Mouse (Mus musculus): ENCODE measurements around the gene Ccdc173. TPM values are rescaled to one million over a fixed set of nuclear protein-coding genes. Genes with fewer than 3 reads are reported as not detected.

Gene Ccdc173
- polyA plus RNA-seq, 1 experiment from 2014 or later: 1.4 TPM

- no peak overlapping the region for H3K27ac ChIP-seq
- no peaks in the 10 kb centered on the region for H3K9me3 ChIP-seq
- H3K9ac ChIP-seq: no peak overlapping the region
- H3K36me3 ChIP-seq: no peaks in the 10 kb centered on the region
- no peak overlapping the region for H3K4me3 ChIP-seq (replicated peaks)
- ATAC-seq: no peak
- WGBS: 70% methylated on average over 7 of the region's 7 CpGs
- no peaks in the 10 kb centered on the region for H3K27me3 ChIP-seq (replicated peaks)
- no peaks in the 10 kb centered on the region for H3K4me1 ChIP-seq (replicated peaks)
- H3K4me2 ChIP-seq (replicated peaks): no peak overlapping the region
Measured at GRCm38 (mm10) chr2:69777985-69778835, 11.2 kb downstream of the Ccdc173 start.

- no peaks in the 10 kb centered on the region for H3K36me3 ChIP-seq
- no peak overlapping the region for H3K9ac ChIP-seq
- no peaks in the 10 kb centered on the region for H3K27me3 ChIP-seq (replicated peaks)
- ATAC-seq: no peak
- H3K4me1 ChIP-seq (replicated peaks): no peaks in the 10 kb centered on the region
- H3K4me3 ChIP-seq (replicated peaks): no peak overlapping the region
- no peaks in the 10 kb centered on the region for H3K9me3 ChIP-seq
- no peak overlapping the region for H3K27ac ChIP-seq
- WGBS: 90% methylated on average over 3 of the region's 3 CpGs
- no peak overlapping the region for H3K4me2 ChIP-seq (replicated peaks)
Measured at GRCm38 (mm10) chr2:69773331-69773730, 16.0 kb downstream of the Ccdc173 start.

DNA sequence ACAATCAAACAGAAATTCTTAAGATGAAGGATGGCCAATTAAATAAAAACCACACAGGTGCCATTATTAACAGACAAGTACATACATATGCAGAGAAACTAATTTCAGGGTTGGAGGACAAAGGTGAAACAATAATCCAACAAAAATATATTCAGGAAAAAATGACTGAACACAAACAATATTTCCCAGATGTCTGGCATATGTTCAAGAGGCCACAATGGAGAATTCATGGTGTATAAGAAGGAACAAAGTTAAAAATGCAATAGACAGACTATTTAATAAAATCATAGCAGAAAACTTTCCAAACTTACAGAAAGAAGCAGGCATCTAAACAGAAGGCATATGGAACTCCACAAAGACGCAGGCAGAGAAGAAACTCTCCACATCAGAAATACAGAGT, 24.7 kb downstream of the Ccdc173 start:
- WGBS: 83% methylated on average over 1 of the region's 1 CpGs

DNA sequence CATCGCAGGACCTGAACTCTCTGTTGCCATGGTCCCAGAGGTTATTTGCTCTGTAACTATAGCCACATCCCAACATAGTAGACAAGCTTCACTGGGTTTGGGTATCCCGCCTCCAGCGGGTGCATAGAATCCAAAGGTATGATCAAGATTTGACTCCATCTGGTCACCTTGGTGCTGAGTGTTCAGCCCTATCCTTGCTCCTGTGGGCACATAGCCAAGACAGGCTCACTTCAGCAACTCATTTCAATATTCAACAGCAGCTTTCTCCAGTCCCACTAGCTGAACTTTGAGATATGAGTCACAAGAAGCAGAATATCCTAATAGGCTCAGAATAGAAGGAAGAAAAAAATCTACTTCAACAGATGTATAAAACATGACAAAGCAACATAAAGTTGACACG, 26.0 kb downstream of the Ccdc173 start:
- Histone ChIP-seq H3K36me3 (no peaks in the 10 kb centered on the region), H3K9ac (no peak overlapping the region), H3K27ac (no peak overlapping the region), H3K4me1 (replicated peaks) (no peaks in the 10 kb centered on the region), H3K27me3 (replicated peaks) (no peaks in the 10 kb centered on the region), H3K4me2 (replicated peaks) (no peak overlapping the region), H3K9me3 (no peaks in the 10 kb centered on the region), H3K4me3 (replicated peaks) (no peak overlapping the region)
- ATAC-seq: peak; percentile 56; the same call in 1 of the 2 replicates
- 92% methylated on average over 4 of the region's 4 CpGs for WGBS

More for the DNA sequence above, 24.7 kb downstream of the Ccdc173 start:
- no peaks in the 10 kb centered on the region for H3K4me1 ChIP-seq (replicated peaks)
- H3K27ac ChIP-seq: no peak overlapping the region
- H3K4me2 ChIP-seq (replicated peaks): no peak overlapping the region
- no peaks in the 10 kb centered on the region for H3K9me3 ChIP-seq
- H3K27me3 ChIP-seq (replicated peaks): no peaks in the 10 kb centered on the region
- H3K36me3 ChIP-seq: no peaks in the 10 kb centered on the region
- no peak overlapping the region for H3K9ac ChIP-seq
- no peak for ATAC-seq
- no peak overlapping the region for H3K4me3 ChIP-seq (replicated peaks)

GRCm38 (mm10) chr2:69760980-69761379, 28.4 kb downstream of the Ccdc173 start:
- H3K9me3 ChIP-seq: no peaks in the 10 kb centered on the region
- no peak overlapping the region for H3K27ac ChIP-seq
- no peaks in the 10 kb centered on the region for H3K36me3 ChIP-seq
- no peaks in the 10 kb centered on the region for H3K4me1 ChIP-seq (replicated peaks)
- no peak overlapping the region for H3K4me2 ChIP-seq (replicated peaks)
- WGBS: 85% methylated on average over 5 of the region's 5 CpGs
- H3K4me3 ChIP-seq (replicated peaks): no peak overlapping the region
- ATAC-seq: no peak
- no peak overlapping the region for H3K9ac ChIP-seq
- no peaks in the 10 kb centered on the region for H3K27me3 ChIP-seq (replicated peaks)

DNA sequence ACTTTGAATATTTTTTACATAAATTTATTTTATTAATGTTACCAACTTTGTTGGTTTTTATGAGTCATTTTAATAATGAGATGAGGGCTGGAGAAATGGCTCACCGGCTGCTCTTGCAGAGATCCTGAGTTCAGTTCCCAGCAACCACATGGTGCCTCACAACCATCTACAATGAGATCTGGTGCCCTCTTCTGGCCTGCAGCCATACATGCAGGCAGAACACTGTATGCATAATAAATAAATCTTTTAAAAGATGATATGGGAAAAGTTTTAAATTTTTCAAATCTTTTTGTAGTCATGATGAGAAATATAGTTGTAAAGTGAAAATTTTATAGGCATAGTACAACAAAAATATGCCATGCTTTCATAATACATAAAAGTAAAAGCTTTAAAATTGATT, 44.3 kb downstream of the Ccdc173 start:
- no peaks in the 10 kb centered on the region for H3K9me3 ChIP-seq
- H3K4me2 ChIP-seq (replicated peaks): no peak overlapping the region
- no peak overlapping the region for H3K9ac ChIP-seq
- WGBS: 85% methylated on average over 1 of the region's 1 CpGs
- H3K27me3 ChIP-seq (replicated peaks): no peaks in the 10 kb centered on the region
- H3K4me1 ChIP-seq (replicated peaks): no peaks in the 10 kb centered on the region
- peaks cover 14% of the 10 kb centered on the region for H3K36me3 ChIP-seq
- ATAC-seq: no peak
- no peak overlapping the region for H3K27ac ChIP-seq
- H3K4me3 ChIP-seq (replicated peaks): no peak overlapping the region

DNA sequence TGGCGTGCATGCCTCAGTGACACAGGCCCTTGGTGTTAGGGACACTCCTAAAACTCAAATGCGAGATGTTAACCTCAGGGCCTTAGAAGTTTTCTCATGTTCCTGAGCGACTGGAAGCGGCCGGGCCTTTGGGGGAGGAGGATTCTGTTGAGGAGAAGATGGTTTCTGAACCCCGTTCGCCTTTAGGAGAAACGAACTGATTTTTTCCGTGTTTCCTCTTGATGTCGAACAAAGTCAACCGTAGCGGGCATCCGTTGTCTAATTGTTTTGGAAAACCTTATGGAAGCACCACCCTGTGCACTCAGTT, 65.9 kb downstream of the Ccdc173 start:
- H3K27me3 ChIP-seq (replicated peaks): no peaks in the 10 kb centered on the region
- H3K4me2 ChIP-seq (replicated peaks): peak overlapping the region; percentile 68
- WGBS: under 1% methylated on average over 13 of the region's 13 CpGs
- peaks cover 8% of the 10 kb centered on the region; the same call in 1 of the 2 replicates for H3K4me1 ChIP-seq (replicated peaks)
- H3K27ac ChIP-seq: peak overlapping the region; percentile 90
- peak overlapping the region; percentile 99 for H3K4me3 ChIP-seq (replicated peaks)
- no peaks in the 10 kb centered on the region for H3K36me3 ChIP-seq
- no peaks in the 10 kb centered on the region for H3K9me3 ChIP-seq
- H3K9ac ChIP-seq: peak overlapping the region; percentile 97
- ATAC-seq: no peak

- Histone ChIP-seq H3K4me3 (replicated peaks) (peak overlapping the region; percentile 99), H3K27ac (peak overlapping the region; percentile 90), H3K27me3 (replicated peaks) (no peaks in the 10 kb centered on the region), H3K4me2 (replicated peaks) (peak overlapping the region; percentile 68), H3K36me3 (no peaks in the 10 kb centered on the region), H3K9ac (peak overlapping the region; percentile 97), H3K4me1 (replicated peaks) (peaks cover 8% of the 10 kb centered on the region; the same call in 1 of the 2 replicates), H3K9me3 (no peaks in the 10 kb centered on the region)
- WGBS: under 1% methylated on average over 91 of the region's 91 CpGs
- ATAC-seq: peak; percentile 96
Measured at GRCm38 (mm10) chr2:69722650-69723518, 66.5 kb downstream of the Ccdc173 start.

GRCm38 (mm10) chr2:69722273-69722649, 67.1 kb downstream of the Ccdc173 start, which contains the start of gene Ppig:
TSS of gene Ppig (plus strand) at chr2:69722545.
- peaks cover 8% of the 10 kb centered on the region; the same call in 1 of the 2 replicates for H3K4me1 ChIP-seq (replicated peaks)
- H3K4me2 ChIP-seq (replicated peaks): peak within 1 kb of the TSS; percentile 68
- peak within 1 kb of the TSS; percentile 97 for H3K9ac ChIP-seq
- no peaks in the 10 kb centered on the region for H3K9me3 ChIP-seq
- peak within 1 kb of the TSS; percentile 90 for H3K27ac ChIP-seq
- H3K4me3 ChIP-seq (replicated peaks): peak within 1 kb of the TSS; percentile 99
- peak; percentile 38 for ATAC-seq
- no peaks in the 10 kb centered on the region for H3K36me3 ChIP-seq
- H3K27me3 ChIP-seq (replicated peaks): no peaks in the 10 kb centered on the region
- 4% methylated on average over 12 of the region's 12 CpGs for WGBS

GRCm38 (mm10) chr2:69719121-69719520, 70.3 kb downstream of the Ccdc173 start:
- H3K4me3 ChIP-seq (replicated peaks): no peak overlapping the region
- H3K9ac ChIP-seq: no peak overlapping the region
- WGBS: 78% methylated on average over 1 of the region's 1 CpGs
- H3K27ac ChIP-seq: no peak overlapping the region
- no peaks in the 10 kb centered on the region for H3K27me3 ChIP-seq (replicated peaks)
- no peaks in the 10 kb centered on the region for H3K36me3 ChIP-seq
- no peak overlapping the region for H3K4me2 ChIP-seq (replicated peaks)
- ATAC-seq: no peak
- H3K9me3 ChIP-seq: no peaks in the 10 kb centered on the region
- H3K4me1 ChIP-seq (replicated peaks): peaks cover 3% of the 10 kb centered on the region; the same call in 1 of the 2 replicates

DNA sequence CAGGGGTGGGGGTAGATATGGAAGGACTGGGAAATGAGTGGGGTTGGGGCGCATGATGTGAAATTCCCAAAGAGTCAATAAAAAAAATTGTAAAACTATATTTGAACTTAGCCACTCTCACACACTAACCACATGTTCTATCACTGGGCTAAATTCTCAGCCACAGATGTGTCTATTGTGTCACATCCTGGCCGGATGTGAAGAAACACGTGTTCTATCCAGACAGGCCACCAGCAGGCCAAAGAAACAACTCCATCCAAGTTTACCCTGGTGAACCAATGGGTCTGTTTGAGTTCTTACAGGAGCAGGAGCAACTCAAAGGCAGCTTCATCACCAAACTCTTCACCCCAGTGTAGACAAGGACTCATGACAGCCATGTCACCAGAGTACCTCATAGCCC, 72.9 kb downstream of the Ccdc173 start:
- no peak for ATAC-seq
- Histone ChIP-seq H3K27ac (no peak overlapping the region), H3K4me1 (replicated peaks) (no peaks in the 10 kb centered on the region), H3K9me3 (no peaks in the 10 kb centered on the region), H3K4me2 (replicated peaks) (no peak overlapping the region), H3K27me3 (replicated peaks) (no peaks in the 10 kb centered on the region), H3K4me3 (replicated peaks) (no peak overlapping the region), H3K36me3 (no peaks in the 10 kb centered on the region), H3K9ac (no peak overlapping the region)
- WGBS: 71% methylated on average over 3 of the region's 3 CpGs

DNA sequence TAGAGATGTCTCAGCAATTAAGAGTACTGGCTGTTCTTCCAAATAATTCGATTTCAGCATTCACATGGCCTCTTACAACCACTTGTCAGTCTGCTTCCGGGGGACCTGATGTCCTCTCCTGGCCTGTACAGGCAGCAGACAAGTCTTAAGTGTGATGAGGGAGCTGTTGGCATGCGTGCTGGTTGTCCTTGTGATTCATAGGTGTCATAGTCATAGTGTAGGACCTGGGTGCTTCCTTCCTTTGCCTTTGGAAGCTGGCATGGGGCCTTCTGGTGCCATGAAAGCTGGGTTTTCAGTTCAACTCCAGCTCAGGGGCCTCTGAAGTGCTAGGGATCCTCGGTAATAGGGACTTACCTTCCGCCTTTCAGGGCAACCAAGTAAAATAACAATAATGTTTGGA, 75.2 kb downstream of the Ccdc173 start:
- no peak overlapping the region for H3K4me2 ChIP-seq (replicated peaks)
- no peak overlapping the region for H3K9ac ChIP-seq
- no peaks in the 10 kb centered on the region for H3K9me3 ChIP-seq
- no peak overlapping the region for H3K4me3 ChIP-seq (replicated peaks)
- H3K27ac ChIP-seq: no peak overlapping the region
- no peaks in the 10 kb centered on the region for H3K27me3 ChIP-seq (replicated peaks)
- 81% methylated on average over 5 of the region's 5 CpGs for WGBS
- ATAC-seq: no peak
- no peaks in the 10 kb centered on the region for H3K4me1 ChIP-seq (replicated peaks)
- 0 out of 2 replicates have a peak, but pooled peaks cover 4% of the 10 kb centered on the region for H3K36me3 ChIP-seq

Data from intestine, embryonic 15.5 days (tissue).